Mouse (Mus musculus) inflammation-experienced regulatory T-cells, adult 16 weeks (primary cell): Measurements from ENCODE around the gene Epn1. TPM values are rescaled to one million over a fixed set of nuclear protein-coding genes. Genes with fewer than 3 reads are reported as not detected.

Experiments used
- polyA plus RNA-seq: library from polyadenylated mRNA; unstranded; fragments of 100-300 nt; shearing (Covaris generic); gene quantifications from one replicate; pipeline ENCODE4 v1.2.1, GENCODE M21; 2017

Gene Epn1
- 12.8 TPM for polyA plus RNA-seq

GRCm38 (mm10) chr7:5080010-5080751 is at the start of gene Epn1:
Gene Epn1, plus strand, starts transcription at chr7:5080235.

DNA sequence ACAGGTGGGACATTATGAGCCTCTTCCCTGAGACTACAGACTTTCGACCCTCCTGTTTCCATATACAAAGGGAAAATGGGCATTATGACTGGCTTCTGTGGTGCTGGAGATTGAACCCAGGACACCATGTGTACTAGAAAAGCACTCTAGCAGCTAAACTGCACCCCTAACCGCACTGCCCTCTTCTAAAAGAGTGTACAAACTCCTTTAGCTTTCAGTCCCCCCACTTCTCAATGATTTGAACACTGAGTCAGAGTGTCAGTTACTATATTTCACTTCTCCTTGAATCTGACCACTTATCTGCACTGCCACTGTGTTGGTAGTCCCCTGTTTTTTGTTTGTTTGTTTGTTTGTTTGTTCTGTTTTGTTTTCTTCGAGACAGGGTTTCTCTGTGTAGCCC is 46.2 kb upstream of the Epn1 start, which contains the start of gene 4632433K11Rik:
TSS of gene 4632433K11Rik (plus strand) at position 301 of the 400 bp plus-strand sequence.

DNA sequence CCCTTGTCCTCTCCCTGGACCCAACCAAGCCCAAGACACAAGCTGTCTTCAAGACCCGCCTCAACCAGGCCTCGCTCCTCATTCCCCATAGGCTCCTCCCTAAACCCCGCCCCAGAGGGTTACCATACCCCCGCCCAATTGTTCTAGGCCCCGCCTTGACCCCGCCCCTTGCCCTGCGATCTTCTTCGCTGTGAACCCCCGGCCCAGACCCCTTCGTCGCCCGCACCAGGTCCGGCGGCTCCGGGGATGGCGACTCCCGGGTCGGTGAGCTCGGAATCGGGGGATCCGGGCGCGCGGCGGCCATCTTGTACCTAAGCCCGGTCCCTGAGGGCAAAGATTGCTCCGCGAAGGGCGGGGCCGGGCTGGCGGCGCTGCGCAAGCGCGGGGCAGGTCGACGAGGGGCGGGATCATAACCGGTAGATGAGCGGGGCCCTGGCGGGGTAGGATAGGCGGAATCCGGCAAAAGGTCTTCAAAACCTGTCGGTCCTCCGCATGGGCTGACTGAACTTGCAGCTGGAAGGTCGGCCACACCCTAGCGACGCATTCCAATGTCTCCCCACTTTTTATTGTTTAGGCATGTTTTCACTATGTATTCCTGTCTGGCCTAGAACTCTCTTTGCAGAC is 41.8 kb upstream of the Epn1 start, which contains the start of gene Zfp784:
TSS of gene Zfp784 (minus strand) at position 338 of the 624 bp plus-strand sequence.

DNA sequence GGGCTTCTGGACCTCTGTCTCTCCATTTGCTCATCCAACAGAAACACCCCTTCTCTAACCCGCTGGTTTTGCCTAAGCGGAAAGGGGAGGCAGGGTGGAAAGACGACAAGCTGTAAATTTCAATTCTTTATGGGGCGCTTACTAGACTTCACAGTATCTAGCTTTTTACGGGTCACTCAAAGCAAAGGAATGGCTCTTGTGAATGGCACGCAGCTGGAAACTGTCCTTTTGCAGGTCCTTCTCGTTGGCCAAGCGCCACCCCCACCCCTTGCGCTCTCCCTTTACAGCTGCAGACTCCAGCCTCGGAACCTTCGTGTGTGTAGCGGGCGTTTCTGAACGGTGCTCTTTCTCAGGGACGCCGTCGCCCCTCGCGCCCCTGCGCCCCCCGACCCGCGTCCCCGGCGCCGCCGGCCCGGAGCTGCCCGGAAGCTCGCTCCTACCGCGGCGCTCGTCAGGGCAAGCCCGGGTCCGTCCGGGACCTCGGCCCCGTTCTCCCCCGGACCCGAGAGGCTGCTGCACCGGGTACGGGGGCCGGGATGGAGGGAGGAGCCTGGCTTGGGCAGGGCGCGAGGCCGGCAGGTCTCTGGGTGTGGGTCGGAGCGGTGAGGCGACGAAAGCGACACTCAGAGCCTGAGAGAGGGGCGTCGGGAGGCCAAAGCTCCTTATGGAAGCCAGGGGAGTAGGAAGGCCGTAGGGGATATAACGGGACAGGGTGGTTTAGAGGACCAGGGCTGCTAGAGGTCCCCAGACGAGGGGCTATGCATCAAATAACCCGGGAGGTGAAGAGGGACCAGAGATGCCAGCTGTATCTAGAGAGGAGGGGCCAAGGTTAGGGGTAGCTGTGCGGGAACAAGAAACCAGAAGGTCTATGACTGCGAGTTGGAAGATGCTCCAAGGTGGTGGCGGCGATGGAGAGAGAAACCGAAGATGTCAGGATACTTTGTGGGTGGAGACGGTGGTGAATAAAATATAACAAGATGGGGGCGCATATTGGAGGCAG is 28.5 kb upstream of the Epn1 start, which contains the start of gene Zfp580:
TSS of gene Zfp580 (plus strand) at position 346 of the 1,000 bp plus-strand sequence.

GRCm38 (mm10) chr7:5061774-5062359 is 18.2 kb upstream of the Epn1 start, which contains the start of gene U2af2:
Gene U2af2, plus strand, starts transcription at chr7:5062143.

DNA sequence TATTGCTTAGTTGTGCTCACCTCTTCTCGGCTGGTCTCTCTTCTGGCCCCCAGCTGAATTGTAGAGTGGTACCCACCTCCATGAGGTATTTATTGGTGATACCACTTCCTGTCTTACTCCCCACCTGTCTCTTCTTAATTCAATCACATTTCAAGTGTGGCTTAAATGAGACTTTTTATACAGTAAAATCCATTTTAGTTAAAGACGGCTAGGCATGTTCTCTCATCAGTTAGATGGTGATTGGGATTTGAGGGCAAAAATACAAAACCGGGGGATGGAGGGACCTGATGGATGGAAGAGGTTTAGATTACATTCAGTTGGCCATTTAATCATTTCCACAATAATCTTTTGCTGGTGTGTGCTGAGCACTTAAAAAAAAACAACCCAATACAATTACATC is 36.8 kb downstream of the Epn1 start, which contains the start of gene Rfpl4:
TSS of gene Rfpl4 (minus strand) at position 101 of the 400 bp plus-strand sequence.

DNA sequence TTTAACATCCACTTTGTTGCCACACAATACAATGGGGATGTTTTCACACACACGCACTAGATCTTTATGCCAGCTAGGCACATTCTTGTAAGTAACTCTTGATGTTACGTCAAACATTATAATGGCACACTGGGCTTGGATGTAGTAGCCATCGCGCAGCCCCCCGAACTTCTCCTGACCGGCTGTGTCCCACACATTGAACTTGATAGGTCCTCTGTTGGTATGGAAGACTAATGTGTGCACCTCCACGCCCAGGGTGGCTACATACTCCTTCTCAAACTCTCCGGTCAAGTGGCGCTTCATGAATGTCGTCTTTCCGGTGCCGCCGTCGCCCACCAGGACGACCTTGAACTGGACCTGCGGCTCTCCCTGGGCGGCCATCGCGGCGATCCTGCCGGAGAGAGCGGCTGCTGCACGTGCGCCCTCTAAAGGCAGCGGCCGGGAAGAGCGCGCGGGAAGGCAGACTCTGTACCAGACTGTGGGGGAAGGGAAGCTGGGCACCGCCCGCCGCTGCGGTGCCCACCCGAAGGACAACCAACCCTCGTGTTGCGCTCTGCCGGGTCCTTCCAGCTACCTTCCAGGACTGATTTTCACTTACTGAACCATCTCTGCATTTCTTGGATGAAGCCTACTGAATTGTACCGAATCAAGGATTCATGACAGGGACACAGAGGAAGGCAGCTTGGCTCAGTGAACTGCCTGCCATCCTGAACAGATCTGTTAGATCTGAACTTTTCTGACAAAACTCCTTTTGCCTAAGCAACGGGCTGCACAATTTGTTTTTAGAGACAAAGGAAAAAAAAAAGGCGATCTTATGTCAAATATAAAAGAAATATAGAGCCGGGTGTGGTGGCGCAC is 45.7 kb downstream of the Epn1 start, which contains the start of gene Rasl2-9:
TSS of gene Rasl2-9 (minus strand) at position 402 of the 858 bp plus-strand sequence.

Other genes starting within 250 kb of the Epn1 start
- gene Shisa7, start 235.5 kb upstream of the Epn1 start, polyA plus RNA-seq = not detected
- gene Isoc2b, start 210.0 kb upstream of the Epn1 start, polyA plus RNA-seq = 46.1 TPM
- 0.68 TPM for gene Isoc2a, start 203.1 kb upstream of the Epn1 start, polyA plus RNA-seq
- gene Gm36210, start 173.7 kb upstream of the Epn1 start, polyA plus RNA-seq = not detected
- gene Zfp628, start 165.0 kb upstream of the Epn1 start, polyA plus RNA-seq = 0.94 TPM
- gene Nat14, start 158.2 kb upstream of the Epn1 start, polyA plus RNA-seq = 1.9 TPM
- not detected for gene Ssc5d, start 154.4 kb upstream of the Epn1 start, polyA plus RNA-seq
- gene Sbk2, start 115.8 kb upstream of the Epn1 start, polyA plus RNA-seq = 0.17 TPM
- not detected for gene Sbk3, start 109.1 kb upstream of the Epn1 start, polyA plus RNA-seq
- 17.6 TPM for gene Zfp579, start 84.1 kb upstream of the Epn1 start, polyA plus RNA-seq
- gene Zfp524, start 65.8 kb upstream of the Epn1 start, polyA plus RNA-seq = 36.2 TPM
- 45.0 TPM for gene Fiz1, start 65.5 kb upstream of the Epn1 start, polyA plus RNA-seq
- gene Gm44973, start 64.7 kb upstream of the Epn1 start, polyA plus RNA-seq = 10.5 TPM
- gene Zfp865, start 59.9 kb upstream of the Epn1 start, polyA plus RNA-seq = 12.2 TPM
- gene Ccdc106, start 59.7 kb upstream of the Epn1 start, polyA plus RNA-seq = not detected
- gene 4632433K11Rik, start 46.1 kb upstream of the Epn1 start, polyA plus RNA-seq = not detected
- gene Zfp784, start 41.8 kb upstream of the Epn1 start, polyA plus RNA-seq = 4.6 TPM
- gene Zfp580, start 28.7 kb upstream of the Epn1 start, polyA plus RNA-seq = 2.0 TPM
- 109 TPM for gene U2af2, start 18.1 kb upstream of the Epn1 start, polyA plus RNA-seq
- gene Rfpl4, start 36.7 kb downstream of the Epn1 start, polyA plus RNA-seq = not detected
- gene Rasl2-9, start 45.7 kb downstream of the Epn1 start, polyA plus RNA-seq = not detected
- 0.12 TPM for gene Vmn1r55, start 69.4 kb downstream of the Epn1 start, polyA plus RNA-seq
- gene Vmn1r56, start 116.5 kb downstream of the Epn1 start, polyA plus RNA-seq = not detected
- not detected for gene Vmn1r57, start 138.3 kb downstream of the Epn1 start, polyA plus RNA-seq